Mouse (Mus musculus): ENCODE measurements at regions not wholly inside any gene's neighbourhood (a gene's known extent, or its start where the extent isn't known, plus 50 kb on each side); places are given as distances from the start of the nearest gene placed in this dataset.

GRCm38 (mm10) chr10:96308713-96309445, 172.5 kb downstream of the Gm5426 start:
- TF ChIP-seq CHD2 (IDR thresholded peaks at IDR 0.05; ENCODE audit: low read depth, low read length) (no peak), ZC3H11A (IDR thresholded peaks at IDR 0.05; ENCODE audit: borderline replicate concordance, low read depth, low read length) (no peak), ZNF384 (IDR thresholded peaks at IDR 0.05; ENCODE audit: low read depth, low read length) (no peak), MAFK (IDR thresholded peaks at IDR 0.05; ENCODE audit: insufficient read depth, low read depth, low read length) (no peak)

Data from ES-E14 (cell line).